In genomic region chr1:152399790-152400555, GRCm38 (mm10) we compare ENCODE assay signal across 8 mouse cellular contexts. TPM values are rescaled to one million over a fixed set of nuclear protein-coding genes. Genes with fewer than 3 reads are reported as not detected.
A peak's percentile ranks its signal among the peaks of the same experiment; 100 is the strongest.
DNase-seq lines count a peak whose midpoint lies in the region; ATAC-seq lines count a peak whose summit lies in the region.

Gene Colgalt2 (plus strand): TSS chr1:152399830.

- peaks cover 11% of the 10 kb centered on the region for H3K9me3 ChIP-seq in megakaryocyte, embryonic 14.5 days

- H3K4me3 ChIP-seq in megakaryocyte, embryonic 14.5 days (replicated peaks): peak within 1 kb of the TSS; percentile 90

- H3K27me3 ChIP-seq in megakaryocyte, embryonic 14.5 days (replicated peaks): peaks cover 55% of the 10 kb centered on the region

- ATAC-seq in cerebellum, adult (ENCODE audit: insufficient number of reproducible peaks, low FRiP score, low TSS enrichment): peak; percentile 81
- ATAC-seq in granulocyte monocyte progenitor cell, adult 5-6 weeks (replicated peaks; ENCODE audit: poor library complexity, severe bottlenecking): peak; percentile 82
- peak; percentile 58 for ATAC-seq in inflammation-experienced regulatory T-cells, adult 6 months

- H3K36me3 ChIP-seq in megakaryocyte, embryonic 14.5 days (replicated peaks; ENCODE audit: low read length): no peaks in the 10 kb centered on the region

- H3K4me1 ChIP-seq in megakaryocyte, embryonic 14.5 days: peaks cover 9% of the 10 kb centered on the region

- no peak for DNase-seq in cerebellum, adult 11-12 months
- DNase-seq in embryo, embryonic 10.5 days (ENCODE audit: low spot score): peak; percentile 72
- peak; percentile 57 to 71 for DNase-seq in left cerebral cortex, postnatal 36 days (ENCODE audit: low spot score in 2 of 2)
- DNase-seq in right cerebral cortex, postnatal 25 days: peak; percentile 70

- intact Hi-C loops in left cerebral cortex, postnatal 36 days (cut with DNase I): loop anchor here (10.0 kb wide), 2 partner anchors 95 to 365 kb away; partner anchors contain the start of genes Arpc5 and Rgl1

RNA-seq across cellular contexts. Expression of gene Colgalt2, which starts in this region (rescaled TPM):
- total RNA-seq in granulocyte monocyte progenitor cell, adult 5-6 weeks (2014; fragmentation: Nextera tagmentation): not detected in 2 replicates
- not detected in 2 replicates for total RNA-seq in granulocyte monocyte progenitor cell, adult 5-6 weeks (2017)
- polyA plus RNA-seq in inflammation-experienced regulatory T-cells, adult 6 months (2017; shearing (Covaris generic)): not detected
- total RNA-seq in left cerebral cortex, postnatal 36 days (2021): 1 to 10 TPM; 5.3 TPM
- polyA plus RNA-seq in megakaryocyte, embryonic 14.5 days (2012; ENCODE audit: insufficient read depth, low replicate concordance): 0.06 TPM in 1 of 2 replicates, not detected in the other

Comparison
In these comparisons a context has a peak if more than half of its experiments do, and no peak if none do; other contexts are left out.
1. RNA of gene Colgalt2 (total RNA-seq): 5.3 TPM in left cerebral cortex, postnatal 36 days; not detected in granulocyte monocyte progenitor cell, adult 5-6 weeks; every median in the first group is over 4 times any median in the second.
2. Peak in ATAC-seq in granulocyte monocyte progenitor cell, adult 5-6 weeks; RNA of the gene not detected or under 1 TPM.
3. Peak in ATAC-seq in inflammation-experienced regulatory T-cells, adult 6 months; RNA of the gene not detected or under 1 TPM.
4. Peak in every context shown above with its lines, with median percentiles within 50 percentile points of each other: ATAC-seq.